Mouse (Mus musculus): Measurements from ENCODE around the gene Hoxc8.

DNA sequence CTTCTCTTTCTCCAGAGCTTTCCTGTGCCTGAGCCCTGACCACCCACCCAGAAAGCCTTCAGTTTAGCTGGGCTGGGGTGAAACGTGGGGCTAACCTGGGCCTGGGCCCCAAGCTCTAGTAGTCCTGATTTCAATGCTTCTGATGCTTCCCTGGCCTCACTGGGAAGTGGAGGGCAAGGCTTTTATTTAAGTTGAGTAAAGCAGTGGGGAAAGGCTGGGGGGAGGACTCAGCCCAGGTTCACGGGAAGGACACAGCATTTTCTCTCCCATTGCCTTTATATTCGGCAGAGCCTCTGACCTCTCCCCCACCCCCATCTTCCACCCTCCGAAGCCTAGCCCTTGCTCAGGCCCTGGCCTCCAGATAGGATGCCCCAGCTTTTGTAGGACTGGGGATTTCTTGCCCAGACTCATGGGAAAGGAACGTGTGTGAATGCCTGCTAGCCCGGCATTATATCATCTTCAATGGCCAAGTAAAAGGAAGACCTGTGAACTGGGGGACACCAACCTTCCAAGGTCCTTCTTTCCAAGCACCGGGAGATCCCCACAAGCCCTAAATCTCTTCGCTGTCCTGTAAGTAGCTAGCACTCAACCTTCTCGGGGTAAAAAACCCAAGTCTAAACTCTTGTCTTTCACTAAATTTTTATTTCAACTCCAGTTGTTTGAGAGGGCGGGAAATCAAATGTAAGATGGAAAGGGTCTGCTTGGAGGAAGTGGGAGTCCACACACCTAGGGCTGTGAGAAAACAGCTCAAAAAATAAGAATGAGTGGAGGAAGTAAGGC lies 48.5 kb downstream of the Hoxc8 start:
- no peak for TF ChIP-seq CTCF (IDR thresholded peaks at IDR 0.05; ENCODE audit: extremely low read depth, insufficient read depth, low read length)
- no peak for TF ChIP-seq POLR2A (IDR thresholded peaks at IDR 0.05; ENCODE audit: extremely low read depth, insufficient read depth, low read length)
